Mouse (Mus musculus): ENCODE data around the gene Tpk1.
"Not testable (repeated sequence)": the region's sequence is repeated elsewhere in the genome, so short reads cannot be mapped to it uniquely, and the experiment has no call there.

The Tpk1 gene

DNA sequence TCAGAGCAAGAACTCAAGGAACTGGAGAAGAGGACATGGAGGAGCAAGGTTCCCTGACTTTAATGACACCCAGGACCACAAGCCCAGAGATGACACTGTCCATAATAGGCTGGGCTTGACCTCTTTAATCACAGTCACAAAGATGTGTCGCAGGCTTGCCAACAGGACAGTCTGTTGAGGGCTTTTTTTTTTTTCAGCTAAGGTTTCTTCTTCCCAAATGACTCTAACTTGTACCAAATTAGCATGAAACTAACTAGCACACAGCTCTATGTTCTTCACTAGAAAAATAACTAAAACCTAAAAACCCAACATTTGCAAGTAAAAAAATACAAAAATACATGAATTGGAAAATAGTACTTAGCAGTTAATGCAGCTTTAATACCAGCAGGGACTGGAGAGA is 27.2 kb downstream of the Tpk1 start:
- DNase-seq, result no peak

GRCm38 (mm10) chr6:43638119-43638518 is 28.0 kb downstream of the Tpk1 start:
- DNase-seq, result no peak

DNA sequence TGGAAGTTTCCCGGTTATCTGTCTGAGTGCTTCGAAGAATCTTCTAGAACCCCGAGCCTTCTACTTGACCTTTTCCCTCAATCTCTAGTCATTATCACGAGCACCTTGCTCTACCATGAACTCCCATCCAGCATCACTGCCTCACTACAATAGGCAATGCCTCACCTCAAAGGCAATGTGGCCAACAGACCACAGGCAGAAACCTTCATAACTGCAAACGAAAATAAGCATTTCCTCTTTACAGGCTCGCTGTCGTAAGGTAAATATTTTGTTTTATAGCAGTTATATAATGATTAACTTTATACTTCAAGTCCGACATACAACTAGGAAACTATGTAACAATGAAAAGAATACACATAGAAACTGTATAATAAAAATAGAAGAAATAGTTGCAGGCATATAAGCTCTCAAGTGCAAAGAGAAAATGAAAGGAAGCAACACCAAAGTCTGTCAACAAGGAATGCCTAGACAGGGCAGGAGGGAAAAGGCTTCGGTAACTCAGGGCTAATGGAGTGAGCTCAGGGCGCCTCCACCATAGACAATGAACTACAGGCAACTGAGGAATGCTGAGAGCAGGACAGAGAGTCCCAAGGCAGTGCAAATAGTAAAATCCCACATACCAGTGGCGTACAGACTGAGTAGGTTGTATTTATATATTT is 29.0 kb downstream of the Tpk1 start:
- no peak for DNase-seq

DNA sequence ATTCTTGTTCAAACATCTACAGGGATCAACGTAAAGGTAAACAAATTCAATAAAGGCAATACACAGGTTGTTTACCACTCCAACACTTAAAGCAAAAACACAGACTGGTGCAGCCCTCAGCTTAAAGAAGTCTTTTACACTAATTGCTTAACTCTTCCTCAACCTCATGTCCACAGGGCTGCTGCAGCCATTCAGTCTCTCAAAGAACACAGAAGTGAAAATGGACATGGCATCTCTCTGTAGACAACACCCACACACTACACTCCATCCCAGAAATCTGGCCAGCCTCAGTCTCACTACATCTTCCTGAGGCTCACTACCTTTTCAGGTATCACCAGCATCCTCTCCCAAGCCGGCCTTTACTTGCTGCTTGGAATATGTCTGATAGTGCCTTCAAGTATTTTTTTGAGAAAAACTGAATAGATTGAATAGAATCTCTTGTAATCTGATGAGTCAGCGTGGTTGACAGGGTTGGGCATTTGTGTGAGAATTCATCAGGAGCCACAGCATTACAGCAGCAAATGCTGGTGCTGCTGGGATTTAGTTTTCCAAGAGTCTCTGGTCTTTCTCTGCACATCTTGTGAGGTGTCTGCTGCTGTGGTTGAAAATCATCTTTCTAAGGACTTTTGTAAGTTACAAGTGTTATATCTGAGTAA is 32.6 kb downstream of the Tpk1 start:
- no peak for DNase-seq

GRCm38 (mm10) chr6:43632871-43633270 is 33.2 kb downstream of the Tpk1 start:
- no peak for DNase-seq

DNA sequence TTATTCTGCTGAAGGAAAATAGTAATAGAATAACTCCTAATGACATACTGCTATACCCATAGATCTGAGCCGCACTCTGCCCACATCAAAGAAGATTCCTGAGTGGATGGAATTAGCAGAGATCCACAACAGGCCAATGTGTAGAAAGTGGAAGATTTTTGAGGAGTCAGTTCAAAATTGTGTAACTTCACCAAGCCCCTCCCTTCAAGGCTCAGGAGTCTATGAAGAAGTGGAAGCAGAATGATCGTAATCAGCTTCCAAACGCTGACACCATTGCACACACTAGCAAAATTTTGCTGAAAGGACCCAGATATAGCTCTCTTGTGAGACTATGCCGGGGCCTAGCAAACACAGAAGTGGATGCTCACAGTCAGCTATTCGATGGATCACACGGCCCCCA is 42.6 kb downstream of the Tpk1 start:
- DNase-seq, result not testable (repeated sequence)

DNA sequence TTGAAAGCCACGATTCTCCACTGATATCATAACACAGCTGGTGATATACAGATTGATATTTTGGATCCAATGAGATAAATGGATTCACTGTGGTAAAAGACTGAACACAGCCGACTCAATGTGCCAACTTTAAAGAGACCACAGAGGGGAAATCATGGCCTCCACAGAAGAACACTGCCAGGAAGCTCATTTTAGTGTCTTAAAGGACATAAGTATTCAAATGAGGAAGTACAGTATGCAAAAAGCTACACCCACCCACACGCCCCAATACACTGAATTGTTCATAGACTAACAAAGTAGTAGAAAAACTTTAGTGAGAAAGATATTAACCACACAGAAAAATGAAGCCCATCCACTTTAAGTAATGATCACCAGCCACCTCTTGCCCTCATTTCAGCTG is 46.8 kb downstream of the Tpk1 start:
- DNase-seq, result no peak

DNA sequence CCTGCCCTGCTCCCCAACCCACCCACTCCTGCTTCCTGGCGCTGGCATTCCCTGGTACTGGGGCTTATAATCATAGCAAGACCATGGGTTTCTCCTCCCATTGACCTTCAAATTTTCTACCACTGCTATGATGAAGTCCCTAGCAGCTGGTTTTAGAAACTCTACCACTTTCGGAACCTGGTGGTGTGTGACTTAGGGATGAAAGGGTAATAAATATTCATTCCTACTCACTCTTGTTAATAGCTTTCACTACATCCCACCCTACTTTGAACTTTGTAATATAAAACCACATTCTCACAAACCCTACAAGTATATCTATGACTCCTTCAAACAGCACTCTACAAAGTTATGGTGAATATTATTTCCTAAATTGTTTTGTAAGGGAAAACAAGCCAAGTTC is 54.3 kb downstream of the Tpk1 start:
- DNase-seq, result no peak

DNA sequence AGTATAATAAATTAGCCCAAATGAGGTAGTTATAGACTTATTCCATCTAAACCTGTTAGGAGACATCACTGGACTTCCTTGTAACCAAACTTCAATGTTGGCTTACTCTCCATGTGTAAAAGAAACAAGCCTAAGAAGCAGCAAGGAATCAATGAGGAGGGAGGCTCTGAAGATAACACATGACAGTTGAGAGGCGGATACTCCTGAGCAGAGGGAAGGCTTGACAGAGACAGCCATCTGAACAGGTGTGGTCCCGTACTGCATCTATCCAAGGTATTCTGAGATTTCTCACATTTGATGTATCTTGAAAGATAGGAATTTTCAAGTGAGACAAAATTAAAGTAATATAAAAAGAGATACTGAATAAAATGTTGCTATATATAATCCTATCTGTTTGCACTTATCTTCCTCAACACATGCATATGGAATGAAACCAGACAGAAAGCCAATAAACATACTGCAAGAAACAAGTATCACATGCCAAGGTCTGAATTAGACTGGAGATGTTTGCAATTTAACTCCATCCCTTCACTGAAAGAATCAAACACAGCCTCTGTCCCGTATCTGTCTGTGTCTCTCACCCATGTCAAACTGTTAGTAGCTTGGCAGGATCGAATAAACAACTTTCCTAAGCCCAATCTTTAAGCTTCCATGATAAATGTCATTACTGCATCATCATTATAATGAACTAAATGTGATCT is 75.1 kb downstream of the Tpk1 start:
- no peak for DNase-seq

GRCm38 (mm10) chr6:43585274-43585673 is 80.8 kb downstream of the Tpk1 start:
- DNase-seq, result no peak

- DNase-seq, result no peak
Observed at GRCm38 (mm10) chr6:43581809-43582208, 84.3 kb downstream of the Tpk1 start.

GRCm38 (mm10) chr6:43567885-43568284 is 98.2 kb downstream of the Tpk1 start:
- no peak for DNase-seq

DNA sequence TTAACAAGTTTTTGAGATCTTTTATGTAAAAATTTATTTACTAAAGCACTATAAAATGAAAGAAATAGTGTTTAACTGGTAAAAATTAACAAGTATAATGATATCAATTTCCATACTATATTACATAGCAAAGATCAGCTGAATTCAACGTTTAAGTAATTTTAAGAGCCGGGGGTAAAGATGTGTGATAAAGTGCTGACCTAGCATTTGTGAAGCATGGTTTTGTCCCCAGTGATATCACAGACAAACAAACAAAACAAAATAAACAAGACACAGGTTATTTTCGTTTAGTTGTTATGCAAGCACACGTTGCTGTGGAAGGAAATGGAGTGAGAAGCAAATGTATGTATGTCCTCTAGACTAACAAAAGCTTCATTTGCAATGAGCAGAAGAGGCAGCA is 103.6 kb downstream of the Tpk1 start:
- no peak for DNase-seq

GRCm38 (mm10) chr6:43551410-43551809 is 114.7 kb downstream of the Tpk1 start:
- DNase-seq, result no peak

GRCm38 (mm10) chr6:43546537-43546936 is 119.5 kb downstream of the Tpk1 start:
- DNase-seq, result no peak

- DNase-seq, result no peak
Observed at GRCm38 (mm10) chr6:43537252-43537870, 128.7 kb downstream of the Tpk1 start.

DNA sequence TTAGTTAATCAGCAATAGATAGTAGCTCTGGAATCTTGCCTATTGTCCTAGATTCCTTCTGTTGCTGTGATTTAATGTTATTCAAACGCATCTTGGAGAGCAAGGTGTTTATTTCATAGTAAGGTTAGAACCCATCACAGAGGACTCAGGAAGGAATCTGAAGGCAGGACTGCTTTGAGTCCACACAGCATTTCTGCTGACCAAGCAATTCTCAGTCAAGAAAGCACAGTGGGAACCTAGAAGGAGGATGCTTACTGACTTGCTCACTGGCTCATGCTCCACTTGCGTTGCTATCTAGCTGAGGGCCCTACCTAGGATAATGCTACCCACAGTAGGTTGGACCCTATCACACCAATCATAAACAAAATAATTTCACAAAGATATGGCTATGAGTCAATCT is 130.6 kb downstream of the Tpk1 start:
- no peak for DNase-seq

GRCm38 (mm10) chr6:43533323-43533722 is 132.8 kb downstream of the Tpk1 start:
- no peak for DNase-seq

GRCm38 (mm10) chr6:43532822-43533221 is 133.3 kb downstream of the Tpk1 start:
- no peak for DNase-seq

DNA sequence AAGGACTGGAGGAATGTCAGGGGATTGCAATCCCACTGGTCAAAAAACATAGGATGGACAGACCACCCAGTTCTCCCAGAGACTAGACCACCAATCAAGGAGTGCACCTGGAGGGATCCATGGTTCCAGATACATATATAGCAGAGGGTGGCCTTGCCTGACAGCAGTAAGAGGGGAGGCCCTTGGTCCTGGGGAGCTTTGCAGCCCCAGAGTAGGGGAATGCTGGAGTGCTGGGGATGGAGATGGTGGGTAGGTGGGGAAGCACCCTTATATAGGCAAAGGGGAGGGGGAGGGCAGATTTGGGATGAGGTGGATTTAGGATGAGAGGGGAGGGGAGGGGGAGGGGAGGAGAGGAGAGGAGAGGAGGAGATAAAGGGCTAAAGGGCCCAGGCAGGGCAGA is 134.1 kb downstream of the Tpk1 start:
- DNase-seq, result no peak

GRCm38 (mm10) chr6:43528996-43529395 is 137.1 kb downstream of the Tpk1 start:
- DNase-seq, result no peak

- DNase-seq, result no peak
Observed at GRCm38 (mm10) chr6:43525028-43525427, 141.1 kb downstream of the Tpk1 start.

GRCm38 (mm10) chr6:43522046-43522445 is 144.0 kb downstream of the Tpk1 start:
- DNase-seq, result no peak

- DNase-seq, result no peak
Observed at GRCm38 (mm10) chr6:43520218-43520617, 145.9 kb downstream of the Tpk1 start.
